Mouse (Mus musculus) embryonic facial prominence, embryonic 13.5 days (tissue): ENCODE results near the gene Mypop. TPM values are rescaled to one million over a fixed set of nuclear protein-coding genes. Genes with fewer than 3 reads are reported as not detected.

Experiments used
- ATAC-seq: fragments of 200-750 bp; cut with Nextera tagmentation; 2 replicates; pipeline ENCODE4 v1.8.0; 2017; ENCODE audit warnings: low read depth; ENCODE audit not compliant: insufficient number of reproducible peaks, insufficient read depth, low FRiP score, low TSS enrichment
- H3K27ac ChIP-seq: fragments of 300-500 bp; sonication (generic); 2 replicates; pipeline ENCODE4 v1.5.1; 2015; ENCODE audit warnings: moderate library complexity, mild to moderate bottlenecking, inconsistent platforms
- H3K27me3 ChIP-seq: fragments of 300-500 bp; sonication (generic); 2 replicates; pipeline ENCODE4 v1.6.1; 2015; ENCODE audit warnings: mild to moderate bottlenecking, inconsistent platforms
- H3K36me3 ChIP-seq: fragments of 300-500 bp; sonication (generic); 2 replicates; pipeline ENCODE4 v1.6.1; 2015; ENCODE audit warnings: mild to moderate bottlenecking, inconsistent platforms
- H3K4me1 ChIP-seq: fragments of 300-500 bp; sonication (generic); 2 replicates; pipeline ENCODE4 v1.6.1; 2015; ENCODE audit warnings: inconsistent platforms
- H3K4me2 ChIP-seq: fragments of 300-500 bp; sonication (generic); 2 replicates; pipeline ENCODE4 v1.6.1; 2015; ENCODE audit warnings: moderate library complexity, mild to moderate bottlenecking, inconsistent platforms
- H3K4me3 ChIP-seq: fragments of 300-500 bp; sonication (generic); 2 replicates; pipeline ENCODE4 v1.5.1; 2015; ENCODE audit warnings: mild to moderate bottlenecking, inconsistent platforms
- H3K9ac ChIP-seq: fragments of 300-500 bp; sonication (generic); 2 replicates; pipeline ENCODE4 v1.6.1; 2015; ENCODE audit warnings: mild to moderate bottlenecking, inconsistent platforms
- H3K9me3 ChIP-seq: fragments of 300-500 bp; sonication (generic); 2 replicates; pipeline ENCODE4 v1.6.1; 2016; ENCODE audit warnings: inconsistent platforms
- WGBS: fragments of 180-500 bp; shearing (Covaris S2); methylation state at CpG from one replicate; pipeline ENCODE4 v1.1.7; 2015; ENCODE audit warnings: mixed read lengths; 5-methylcytosine and 5-hydroxymethylcytosine counted together
- polyA plus RNA-seq: library from polyadenylated mRNA; unstranded; fragments of >200 nt; fragmentation: Nextera tagmentation; extraction: Ambion mirVana; gene quantifications from 2 replicates; pipeline ENCODE4 v1.2.1, GENCODE M21; 2015

The Mypop gene
- polyA plus RNA-seq, 1 experiment from 2014 or later, result 6.7 TPM

DNA sequence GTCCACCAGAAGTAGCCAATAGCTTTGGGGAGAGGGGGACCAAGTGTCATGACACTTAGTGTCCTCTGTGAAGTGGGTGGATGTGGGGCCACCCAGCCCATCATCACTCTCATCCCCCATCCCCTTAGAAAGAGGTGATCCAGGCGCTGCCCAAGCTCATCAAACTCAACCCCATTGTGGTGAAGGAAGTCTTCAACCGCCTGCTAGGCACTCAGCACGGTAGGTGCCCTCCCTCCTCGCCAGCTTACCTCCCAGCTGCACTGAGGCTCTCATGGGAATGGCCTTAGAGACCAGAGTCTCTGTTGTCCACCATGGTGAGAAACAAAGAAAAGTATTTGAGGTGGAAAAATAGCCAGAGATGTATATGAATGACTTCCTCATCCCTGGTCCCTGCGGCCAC is 58.2 kb downstream of the Mypop start:
- Histone ChIP-seq H3K9me3 (no peaks in the 10 kb centered on the region), H3K27ac (no peak overlapping the region), H3K9ac (no peak overlapping the region), H3K4me2 (no peak overlapping the region), H3K27me3 (no peaks in the 10 kb centered on the region), H3K36me3 (peaks cover 97% of the 10 kb centered on the region), H3K4me1 (peaks cover 4% of the 10 kb centered on the region), H3K4me3 (no peak overlapping the region)
- no peak for ATAC-seq
- 92% methylated on average over 5 of the region's 5 CpGs for WGBS

DNA sequence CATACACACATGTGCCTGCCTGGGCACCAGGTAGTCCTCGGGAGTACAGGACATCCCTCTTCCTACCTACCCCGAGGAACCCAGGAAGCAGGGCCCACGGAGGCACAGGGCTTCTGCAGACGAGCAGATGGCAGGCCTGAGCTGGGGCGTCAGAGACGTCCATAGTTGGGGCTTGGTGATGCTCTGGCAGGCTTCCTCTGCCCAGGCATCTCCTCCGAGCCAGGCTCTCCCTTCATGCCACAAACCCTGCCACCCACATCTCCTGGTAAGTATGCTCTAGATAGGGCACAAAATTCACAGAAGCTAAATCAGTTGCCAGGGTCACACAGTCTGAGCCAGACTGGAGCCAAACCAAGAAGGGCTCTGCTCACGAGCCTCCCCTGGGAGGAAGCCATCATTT is 59.1 kb downstream of the Mypop start:
- H3K27ac ChIP-seq, result no peak overlapping the region
- 0 out of 2 replicates have a peak overlapping the region, but pooled peaks have one; percentile 21 for H3K9ac ChIP-seq
- H3K4me2 ChIP-seq, result no peak overlapping the region
- 83% methylated on average over 8 of the region's 8 CpGs for whole genome bisulfite sequencing
- H3K4me3 ChIP-seq, result no peak overlapping the region
- peaks cover 89% of the 10 kb centered on the region for H3K36me3 ChIP-seq
- no peaks in the 10 kb centered on the region for H3K27me3 ChIP-seq
- peaks cover 10% of the 10 kb centered on the region for H3K4me1 ChIP-seq
- no peak for ATAC-seq
- H3K9me3 ChIP-seq, result no peaks in the 10 kb centered on the region

DNA sequence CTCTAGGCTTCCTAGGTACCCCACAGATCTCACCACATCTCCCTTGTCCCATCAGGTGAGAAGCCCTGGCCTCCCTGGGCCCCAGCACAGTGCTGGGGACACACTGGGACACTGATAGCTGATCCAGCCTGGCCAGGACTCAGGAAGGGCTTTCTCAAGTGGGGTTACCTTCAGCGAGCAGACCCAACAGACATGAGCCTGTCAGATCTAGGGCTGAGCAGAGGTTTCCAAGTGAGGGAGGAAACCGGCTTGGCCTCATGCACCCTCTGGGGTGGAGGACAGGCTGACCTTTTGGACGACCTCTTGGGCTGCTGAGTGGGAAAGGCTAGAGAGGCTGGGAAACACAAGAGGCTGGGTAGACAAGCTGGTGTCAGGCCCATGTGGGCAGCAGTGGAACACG is 60.1 kb downstream of the Mypop start:
- H3K4me3 ChIP-seq, result no peak overlapping the region
- H3K36me3 ChIP-seq, result peaks cover 84% of the 10 kb centered on the region
- 68% methylated on average over 4 of the region's 4 CpGs for WGBS
- no peak overlapping the region for H3K27ac ChIP-seq
- no peak overlapping the region for H3K9ac ChIP-seq
- no peaks in the 10 kb centered on the region for H3K9me3 ChIP-seq
- no peaks in the 10 kb centered on the region for H3K27me3 ChIP-seq
- no peak for ATAC-seq
- peaks cover 10% of the 10 kb centered on the region for H3K4me1 ChIP-seq
- H3K4me2 ChIP-seq, result no peak overlapping the region

Other genes starting within 250 kb of the Mypop start
- gene Psg19, start 192.7 kb upstream of the Mypop start, polyA plus RNA-seq, result not detected in 2 replicates
- not detected in 2 replicates for gene Psg17, start 169.6 kb upstream of the Mypop start, polyA plus RNA-seq
- 0.38 and 0.39 TPM in 2 replicates for gene Mill2, start 151.3 kb upstream of the Mypop start, polyA plus RNA-seq
- gene Pglyrp1, start 119.9 kb upstream of the Mypop start, polyA plus RNA-seq, result 0.76 and 2.9 TPM in 2 replicates
- gene Ccdc61, start 80.8 kb upstream of the Mypop start, polyA plus RNA-seq, result 26.3 and 35.6 TPM in 2 replicates
- 0.62 and 0.65 TPM in 2 replicates for gene Nova2, start 65.4 kb upstream of the Mypop start, polyA plus RNA-seq
- gene Nanos2, start 3.8 kb upstream of the Mypop start, polyA plus RNA-seq, result not detected in 2 replicates
- gene Irf2bp1, start 12.8 kb downstream of the Mypop start, polyA plus RNA-seq, result 30.1 and 33.2 TPM in 2 replicates
- 0.62 and 1.8 TPM in 2 replicates for gene Foxa3, start 32.3 kb downstream of the Mypop start, polyA plus RNA-seq
- 36.0 and 43.2 TPM in 2 replicates for gene Sympk, start 33.1 kb downstream of the Mypop start, polyA plus RNA-seq
- gene Rsph6a, start 63.4 kb downstream of the Mypop start, polyA plus RNA-seq, result not detected in 2 replicates
- gene Dmwd, start 85.0 kb downstream of the Mypop start, polyA plus RNA-seq, result 16.4 and 17.6 TPM in 2 replicates
- gene Dmpk, start 92.6 kb downstream of the Mypop start, polyA plus RNA-seq, result 13.1 and 16.8 TPM in 2 replicates
- gene Six5, start 103.3 kb downstream of the Mypop start, polyA plus RNA-seq, result 14.7 and 15.3 TPM in 2 replicates
- 3.5 and 4.4 TPM in 2 replicates for gene Gm4969, start 127.1 kb downstream of the Mypop start, polyA plus RNA-seq
- 15.3 and 16.6 TPM in 2 replicates for gene Fbxo46, start 128.6 kb downstream of the Mypop start, polyA plus RNA-seq
- gene Qpctl, start 158.0 kb downstream of the Mypop start, polyA plus RNA-seq, result 15.2 and 16.2 TPM in 2 replicates
- gene Snrpd2, start 158.5 kb downstream of the Mypop start, polyA plus RNA-seq, result 137 and 167 TPM in 2 replicates
- 0.37 and 0.56 TPM in 2 replicates for gene Gipr, start 174.9 kb downstream of the Mypop start, polyA plus RNA-seq
- 5.1 and 7.2 TPM in 2 replicates for gene Eml2, start 185.2 kb downstream of the Mypop start, polyA plus RNA-seq
- gene Gpr4, start 221.3 kb downstream of the Mypop start, polyA plus RNA-seq, result 1.6 and 1.9 TPM in 2 replicates
- 36.2 and 38.2 TPM in 2 replicates for gene Opa3, start 237.1 kb downstream of the Mypop start, polyA plus RNA-seq